Mouse (Mus musculus): Measurements from ENCODE around the gene Paf1. TPM values are rescaled to one million over a fixed set of nuclear protein-coding genes. Genes with fewer than 3 reads are reported as not detected.

Paf1 gene
- 67.6 and 73.4 TPM in 2 replicates for polyA plus RNA-seq (2015; fragmentation: Nextera tagmentation; extraction: Ambion mirVana)

DNA sequence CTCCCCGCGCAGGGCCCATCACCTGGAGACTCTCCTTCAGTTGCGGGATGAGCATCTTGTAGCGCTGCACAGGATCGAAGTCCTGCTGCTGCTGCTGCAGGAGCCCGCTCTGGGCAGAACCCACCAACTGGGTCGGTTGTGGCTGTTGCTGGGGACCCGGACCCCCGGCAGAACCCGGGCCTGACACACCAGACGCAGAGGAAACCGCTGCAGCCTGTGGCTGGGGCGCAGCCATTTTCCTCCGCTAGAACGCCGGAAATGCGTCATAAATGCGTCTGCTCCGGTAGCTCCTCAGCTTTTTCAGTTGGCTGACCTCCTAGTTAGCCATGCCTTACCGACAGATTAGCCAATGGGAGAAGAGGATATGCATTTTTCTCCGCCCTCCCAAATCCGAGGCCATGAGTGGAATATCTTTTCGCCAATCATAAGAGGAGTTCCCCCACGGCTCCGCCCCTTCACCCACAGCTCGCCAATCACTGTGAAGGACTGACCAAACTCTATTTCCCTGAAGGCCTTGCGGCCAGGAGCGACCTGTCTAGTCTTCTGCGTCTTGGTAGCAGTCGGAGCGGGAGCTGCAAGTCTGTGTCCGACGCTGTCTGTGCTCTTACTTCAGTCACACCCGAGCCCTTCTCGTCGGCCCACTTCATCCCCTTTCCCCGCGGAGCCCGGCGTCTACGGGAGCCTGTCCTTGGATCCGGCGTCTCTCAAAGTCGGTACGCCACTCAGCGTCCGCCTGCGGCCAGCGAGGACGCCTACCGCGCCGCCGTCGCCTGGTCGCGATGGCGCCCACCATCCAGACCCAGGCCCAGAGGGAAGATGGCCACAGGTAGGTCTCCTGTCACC is at the start of gene Paf1, which contains the start of gene Med29:
Gene Paf1 (plus strand): TSS at position 523 of the 843 bp plus-strand sequence.
Gene Med29 (minus strand): TSS at position 280 of the 843 bp plus-strand sequence.
- Histone ChIP-seq H3K27me3 (no peaks in the 10 kb centered on the region), H3K27ac (peak within 1 kb of the TSS; percentile 83), H3K4me3 (peak within 1 kb of the TSS; percentile 92), H3K9ac (peak within 1 kb of the TSS; percentile 78), H3K4me1 (peaks cover 17% of the 10 kb centered on the region), H3K4me2 (peak within 1 kb of the TSS; percentile 88), H3K36me3 (peaks cover 58% of the 10 kb centered on the region), H3K9me3 (no peaks in the 10 kb centered on the region)
- WGBS: under 1% methylated on average over 58 of the region's 58 CpGs
- peak; percentile 97 for ATAC-seq (ENCODE audit: insufficient number of reproducible peaks, low FRiP score, low TSS enrichment, low read depth)

- 2% methylated on average over 4 of the region's 4 CpGs for WGBS
- Histone ChIP-seq H3K27ac (no peak overlapping the region), H3K9me3 (no peaks in the 10 kb centered on the region), H3K36me3 (no peaks in the 10 kb centered on the region), H3K9ac (no peak overlapping the region), H3K4me1 (peaks cover 25% of the 10 kb centered on the region), H3K4me3 (no peak overlapping the region), H3K4me2 (no peak overlapping the region), H3K27me3 (no peaks in the 10 kb centered on the region)
- no peak for ATAC-seq (ENCODE audit: insufficient number of reproducible peaks, low FRiP score, low TSS enrichment, low read depth)
Observed at GRCm38 (mm10) chr7:28344637-28345036, 48.1 kb upstream of the Paf1 start.

DNA sequence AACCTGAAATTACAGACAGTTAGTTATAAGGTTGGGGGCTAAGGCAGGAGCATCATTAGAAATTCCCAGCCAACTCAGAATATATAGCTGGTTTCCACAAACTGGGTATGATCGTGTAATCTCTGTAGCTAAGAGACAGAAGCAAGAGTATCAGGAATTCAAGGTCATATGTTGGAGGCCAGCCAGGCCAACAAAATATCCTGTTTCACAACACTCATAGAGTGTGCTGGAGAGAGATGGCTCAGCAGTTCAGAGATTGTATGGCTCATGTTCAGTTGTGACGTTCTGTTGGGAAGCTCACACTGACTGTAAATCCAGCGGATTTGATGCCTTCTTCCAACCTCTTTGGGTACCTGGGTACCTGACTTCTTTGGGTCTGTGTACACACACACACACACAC is 45.0 kb upstream of the Paf1 start:
- peaks cover 11% of the 10 kb centered on the region for H3K36me3 ChIP-seq
- no peak overlapping the region for H3K4me2 ChIP-seq
- H3K27ac ChIP-seq: no peak overlapping the region
- no peaks in the 10 kb centered on the region for H3K9me3 ChIP-seq
- no peak for ATAC-seq (ENCODE audit: insufficient number of reproducible peaks, low FRiP score, low TSS enrichment, low read depth)
- 74% methylated on average over 3 of the region's 3 CpGs for WGBS
- no peak overlapping the region for H3K9ac ChIP-seq
- H3K27me3 ChIP-seq: no peaks in the 10 kb centered on the region
- H3K4me1 ChIP-seq: peaks cover 28% of the 10 kb centered on the region
- no peak overlapping the region for H3K4me3 ChIP-seq

DNA sequence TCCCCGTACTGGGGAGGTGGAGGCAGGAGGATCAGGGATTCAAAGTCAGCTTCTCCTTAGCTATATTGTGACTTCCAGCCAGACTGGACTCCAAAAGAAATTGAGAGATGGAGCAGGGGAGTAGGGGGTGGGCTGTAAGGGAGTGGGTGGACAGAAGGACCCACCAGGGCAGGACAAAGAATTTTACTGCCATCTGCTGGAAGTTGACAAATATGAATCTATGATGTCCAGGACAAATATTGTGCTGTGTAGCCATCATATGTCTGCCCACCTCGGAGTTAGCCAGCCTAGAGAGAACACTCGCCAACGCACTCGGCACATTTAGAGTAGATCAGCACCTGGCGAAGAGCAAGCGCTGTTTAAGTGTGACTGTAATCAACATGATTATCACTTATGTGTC is 44.1 kb upstream of the Paf1 start:
- peaks cover 20% of the 10 kb centered on the region for H3K36me3 ChIP-seq
- no peak overlapping the region for H3K4me3 ChIP-seq
- peaks cover 30% of the 10 kb centered on the region for H3K4me1 ChIP-seq
- H3K27ac ChIP-seq: no peak overlapping the region
- 85% methylated on average over 7 of the region's 7 CpGs for WGBS
- H3K9ac ChIP-seq: no peak overlapping the region
- H3K27me3 ChIP-seq: no peaks in the 10 kb centered on the region
- no peak overlapping the region for H3K4me2 ChIP-seq
- no peaks in the 10 kb centered on the region for H3K9me3 ChIP-seq
- ATAC-seq (ENCODE audit: insufficient number of reproducible peaks, low FRiP score, low TSS enrichment, low read depth): no peak

GRCm38 (mm10) chr7:28350155-28350883 is 42.4 kb upstream of the Paf1 start, which contains the start of gene Rps16:
Rps16 (plus strand) TSS chr7:28350652.
- Histone ChIP-seq H3K27me3 (no peaks in the 10 kb centered on the region), H3K9ac (peak within 1 kb of the TSS; percentile 95), H3K36me3 (peaks cover 35% of the 10 kb centered on the region), H3K9me3 (no peaks in the 10 kb centered on the region), H3K4me2 (peak within 1 kb of the TSS; percentile 70), H3K27ac (peak within 1 kb of the TSS; percentile 95), H3K4me1 (peaks cover 27% of the 10 kb centered on the region), H3K4me3 (peak within 1 kb of the TSS; percentile 85)
- WGBS: under 1% methylated on average over 43 of the region's 50 CpGs
- peak; percentile 93 for ATAC-seq (ENCODE audit: insufficient number of reproducible peaks, low FRiP score, low TSS enrichment, low read depth)

GRCm38 (mm10) chr7:28351676-28352191 is 41.0 kb upstream of the Paf1 start:
- H3K9me3 ChIP-seq: no peaks in the 10 kb centered on the region
- no peak for ATAC-seq (ENCODE audit: insufficient number of reproducible peaks, low FRiP score, low TSS enrichment, low read depth)
- 37% methylated on average over 4 of the region's 4 CpGs for WGBS
- H3K36me3 ChIP-seq: peaks cover 36% of the 10 kb centered on the region
- peak overlapping the region; percentile 70 for H3K4me2 ChIP-seq
- peaks cover 30% of the 10 kb centered on the region for H3K4me1 ChIP-seq
- no peaks in the 10 kb centered on the region for H3K27me3 ChIP-seq
- H3K4me3 ChIP-seq: peak overlapping the region; percentile 85
- no peak overlapping the region for H3K27ac ChIP-seq
- peak overlapping the region; percentile 95 for H3K9ac ChIP-seq

- WGBS: 91% methylated on average over 2 of the region's 2 CpGs
- ATAC-seq (ENCODE audit: insufficient number of reproducible peaks, low FRiP score, low TSS enrichment, low read depth): no peak
- H3K9ac ChIP-seq: no peak overlapping the region
- H3K4me2 ChIP-seq: no peak overlapping the region
- H3K27ac ChIP-seq: no peak overlapping the region
- H3K4me3 ChIP-seq: no peak overlapping the region
- peaks cover 36% of the 10 kb centered on the region for H3K36me3 ChIP-seq
- peaks cover 44% of the 10 kb centered on the region for H3K4me1 ChIP-seq
- no peaks in the 10 kb centered on the region for H3K27me3 ChIP-seq
- H3K9me3 ChIP-seq: no peaks in the 10 kb centered on the region
Observed at GRCm38 (mm10) chr7:28353267-28353666, 39.5 kb upstream of the Paf1 start.

DNA sequence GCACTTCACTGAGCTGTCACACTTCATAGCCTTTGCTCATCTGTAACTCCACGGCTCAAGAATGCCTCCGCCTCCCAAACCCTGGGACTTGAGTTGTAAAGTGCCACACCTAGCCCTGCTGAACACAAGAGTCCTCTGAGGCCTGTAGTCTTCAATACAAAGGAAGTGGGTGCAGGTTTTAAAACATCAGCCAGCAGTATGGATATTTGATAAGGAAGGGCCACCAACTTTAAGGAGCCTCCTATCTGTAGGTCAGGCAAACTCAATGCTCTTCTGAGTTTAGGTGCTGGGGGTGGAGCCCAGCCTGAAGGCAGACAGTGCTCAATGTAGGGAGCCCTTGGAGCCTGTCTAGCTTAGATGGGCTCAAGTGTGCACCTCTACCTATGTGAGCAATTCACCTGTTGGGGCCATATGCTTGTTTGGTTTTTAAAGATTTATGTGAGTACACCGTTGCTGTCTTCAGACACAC is 38.6 kb upstream of the Paf1 start:
- 87% methylated on average over 3 of the region's 3 CpGs for WGBS
- no peak overlapping the region for H3K4me3 ChIP-seq
- no peak overlapping the region for H3K4me2 ChIP-seq
- H3K27ac ChIP-seq: no peak overlapping the region
- peaks cover 39% of the 10 kb centered on the region for H3K36me3 ChIP-seq
- no peak overlapping the region for H3K9ac ChIP-seq
- H3K4me1 ChIP-seq: peaks cover 45% of the 10 kb centered on the region
- H3K9me3 ChIP-seq: no peaks in the 10 kb centered on the region
- no peak for ATAC-seq (ENCODE audit: insufficient number of reproducible peaks, low FRiP score, low TSS enrichment, low read depth)
- H3K27me3 ChIP-seq: no peaks in the 10 kb centered on the region

- Histone ChIP-seq H3K27me3 (no peaks in the 10 kb centered on the region), H3K9me3 (no peaks in the 10 kb centered on the region), H3K4me2 (no peak overlapping the region), H3K4me1 (peaks cover 42% of the 10 kb centered on the region), H3K36me3 (peaks cover 43% of the 10 kb centered on the region), H3K27ac (no peak overlapping the region), H3K4me3 (no peak overlapping the region), H3K9ac (no peak overlapping the region)
- no peak for ATAC-seq (ENCODE audit: insufficient number of reproducible peaks, low FRiP score, low TSS enrichment, low read depth)
- 91% methylated on average over 3 of the region's 3 CpGs for WGBS
Observed at GRCm38 (mm10) chr7:28354596-28354995, 38.2 kb upstream of the Paf1 start.

DNA sequence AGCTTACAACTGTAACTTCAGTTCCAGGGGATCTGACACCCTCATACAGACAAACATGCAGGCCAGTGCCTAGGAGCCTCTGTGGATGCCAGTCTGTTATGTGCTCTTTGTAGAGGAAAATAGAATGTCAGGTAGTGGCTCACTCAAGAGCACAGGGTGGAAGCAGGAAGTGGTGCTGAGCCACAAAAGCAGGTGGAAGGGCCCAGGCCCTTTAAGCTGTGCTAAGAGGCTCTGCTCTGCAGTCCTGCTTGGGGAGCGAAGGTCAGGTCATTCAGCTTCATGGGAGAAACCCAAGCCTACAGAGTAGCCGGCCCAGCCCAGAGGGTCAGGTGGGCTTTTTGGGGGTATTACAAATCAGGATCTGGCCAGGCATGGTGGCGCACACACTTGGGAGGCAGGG is 37.5 kb upstream of the Paf1 start:
- H3K27me3 ChIP-seq: no peaks in the 10 kb centered on the region
- peaks cover 41% of the 10 kb centered on the region for H3K4me1 ChIP-seq
- H3K4me2 ChIP-seq: no peak overlapping the region
- peaks cover 50% of the 10 kb centered on the region for H3K36me3 ChIP-seq
- ATAC-seq (ENCODE audit: insufficient number of reproducible peaks, low FRiP score, low TSS enrichment, low read depth): no peak
- WGBS: 86% methylated on average over 3 of the region's 3 CpGs
- H3K27ac ChIP-seq: no peak overlapping the region
- no peak overlapping the region for H3K4me3 ChIP-seq
- H3K9me3 ChIP-seq: no peaks in the 10 kb centered on the region
- no peak overlapping the region for H3K9ac ChIP-seq

- Histone ChIP-seq H3K4me1 (peaks cover 34% of the 10 kb centered on the region), H3K4me2 (no peak overlapping the region), H3K9ac (no peak overlapping the region), H3K27ac (peak overlapping the region; percentile 80), H3K4me3 (no peak overlapping the region), H3K27me3 (no peaks in the 10 kb centered on the region), H3K9me3 (no peaks in the 10 kb centered on the region), H3K36me3 (peaks cover 62% of the 10 kb centered on the region)
- ATAC-seq (ENCODE audit: insufficient number of reproducible peaks, low FRiP score, low TSS enrichment, low read depth): peak; percentile 64
- 6% methylated on average over 5 of the region's 5 CpGs for WGBS
Observed at GRCm38 (mm10) chr7:28356981-28357380, 35.8 kb upstream of the Paf1 start.

GRCm38 (mm10) chr7:28357984-28358383 is 34.8 kb upstream of the Paf1 start:
- peak overlapping the region; percentile 80 for H3K27ac ChIP-seq
- 7% methylated on average over 5 of the region's 5 CpGs for WGBS
- H3K9me3 ChIP-seq: no peaks in the 10 kb centered on the region
- no peak overlapping the region for H3K9ac ChIP-seq
- no peak overlapping the region for H3K4me2 ChIP-seq
- peaks cover 64% of the 10 kb centered on the region for H3K36me3 ChIP-seq
- H3K4me3 ChIP-seq: no peak overlapping the region
- H3K4me1 ChIP-seq: peaks cover 30% of the 10 kb centered on the region
- no peaks in the 10 kb centered on the region for H3K27me3 ChIP-seq
- no peak for ATAC-seq (ENCODE audit: insufficient number of reproducible peaks, low FRiP score, low TSS enrichment, low read depth)
